Mouse (Mus musculus): ENCODE data around the gene Vmn1r60. TPM values are rescaled to one million over a fixed set of nuclear protein-coding genes. Genes with fewer than 3 reads are reported as not detected.
"Not testable (repeated sequence)": the region's sequence is repeated elsewhere in the genome, so short reads cannot be mapped to it uniquely, and the experiment has no call there.

The Vmn1r60 gene
- not detected in 2 replicates for polyA plus RNA-seq (2015; fragmentation: Nextera tagmentation; extraction: Ambion mirVana)

DNA sequence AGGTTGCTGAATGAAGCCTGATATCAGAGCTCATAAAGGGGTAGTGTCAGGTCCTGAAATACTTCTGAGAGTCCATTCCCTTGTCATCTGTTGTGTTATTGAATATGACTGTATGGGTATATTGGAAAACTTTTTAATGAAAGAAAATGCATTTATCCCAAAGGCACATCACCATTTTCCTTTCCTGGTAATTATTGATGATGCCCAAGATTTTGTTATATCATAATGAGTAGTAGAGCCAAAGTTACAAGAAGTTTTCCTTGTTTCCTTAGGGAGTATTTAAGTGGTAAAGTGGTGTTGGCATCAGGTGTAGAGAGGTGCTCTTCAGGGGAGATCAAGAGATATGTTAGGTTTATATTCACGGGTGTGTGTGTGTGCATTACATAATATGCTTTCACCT, at the start of gene Vmn1r60:
Gene Vmn1r60 (minus strand): TSS at position 101 of the 400 bp plus-strand sequence.
- not testable (repeated sequence) for H3K4me3 ChIP-seq (replicated peaks; ENCODE audit: low read depth, low read length); H3K4me1 ChIP-seq (replicated peaks; ENCODE audit: insufficient read depth, low read length); H3K36me3 ChIP-seq (ENCODE audit: insufficient read depth, low read length); H3K9me3 ChIP-seq (replicated peaks; ENCODE audit: low read length); ATAC-seq (replicated peaks; ENCODE audit: low FRiP score, low read depth); H3K4me2 ChIP-seq (ENCODE audit: low read length); H3K27me3 ChIP-seq (ENCODE audit: insufficient read depth, low read length); H3K9ac ChIP-seq (ENCODE audit: low read depth, low read length); H3K27ac ChIP-seq; DNase-seq (ENCODE audit: low spot score)
- WGBS, result 90% methylated on average over 1 of the region's 1 CpGs

DNA sequence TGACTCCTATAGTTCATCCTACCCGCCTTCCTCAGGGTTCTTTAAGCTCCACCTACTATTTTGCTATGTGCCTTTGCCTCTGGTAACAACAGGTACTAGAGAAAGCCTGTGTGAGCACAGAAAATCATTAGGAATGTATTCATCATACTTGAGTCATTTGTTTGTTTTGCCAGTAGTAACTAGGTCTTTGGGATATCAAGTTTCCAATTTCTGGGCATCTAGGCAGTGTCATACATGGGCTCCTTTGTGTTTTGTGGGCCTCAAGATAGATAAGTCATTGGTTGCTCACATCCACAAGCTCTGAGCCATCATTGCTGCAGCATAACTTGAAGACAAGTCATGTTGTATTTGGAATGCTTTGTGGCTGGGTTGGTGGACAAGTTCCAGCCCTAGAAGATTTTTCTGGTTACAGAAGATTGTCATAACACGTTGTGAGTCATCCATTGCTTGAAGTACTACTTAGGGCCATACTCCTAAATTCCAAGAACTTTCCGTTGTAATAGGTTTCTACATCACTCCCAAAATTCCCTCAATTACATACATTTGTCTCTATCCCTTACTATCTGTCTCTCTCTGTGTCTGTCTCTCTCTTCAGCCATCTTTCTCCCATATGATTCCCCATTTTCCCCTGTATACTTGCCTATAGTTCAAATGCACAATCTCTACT, 6.2 kb downstream of the Vmn1r60 start:
- H3K4me1 ChIP-seq (replicated peaks; ENCODE audit: insufficient read depth, low read length); H3K36me3 ChIP-seq (ENCODE audit: insufficient read depth, low read length); DNase-seq (ENCODE audit: low spot score); H3K4me3 ChIP-seq (replicated peaks; ENCODE audit: low read depth, low read length); ATAC-seq (replicated peaks; ENCODE audit: low FRiP score, low read depth); H3K27ac ChIP-seq; H3K9me3 ChIP-seq (replicated peaks; ENCODE audit: low read length); H3K9ac ChIP-seq (ENCODE audit: low read depth, low read length); H3K4me2 ChIP-seq (ENCODE audit: low read length); H3K27me3 ChIP-seq (ENCODE audit: insufficient read depth, low read length): not testable (repeated sequence)
- 44% methylated on average over 3 of the region's 3 CpGs for WGBS

DNA sequence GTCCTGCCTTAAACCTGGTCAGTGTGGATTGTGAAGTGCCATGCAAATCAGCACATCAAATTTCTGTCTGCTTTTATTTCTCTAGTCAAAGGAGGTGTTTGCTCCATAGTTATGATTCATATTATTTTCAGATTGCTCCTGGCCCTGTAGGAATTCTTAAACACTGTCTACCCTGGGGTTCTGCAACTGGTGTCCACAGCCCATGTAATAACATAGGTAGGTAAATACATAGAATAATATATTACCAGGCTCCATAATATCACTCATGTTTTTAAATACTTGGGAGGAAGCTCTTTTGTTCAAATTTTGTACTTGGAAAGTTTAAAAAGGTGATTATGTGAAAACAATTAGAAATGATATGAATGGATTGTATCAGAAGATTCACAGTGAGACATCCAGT, 53.3 kb downstream of the Vmn1r60 start, which contains the start of gene Vmn2r28:
Gene Vmn2r28 (minus strand): TSS at position 101 of the 400 bp plus-strand sequence.
- not testable (repeated sequence) for H3K4me2 ChIP-seq (ENCODE audit: low read length); H3K27ac ChIP-seq; H3K9me3 ChIP-seq (replicated peaks; ENCODE audit: low read length); H3K4me3 ChIP-seq (replicated peaks; ENCODE audit: low read depth, low read length); H3K27me3 ChIP-seq (ENCODE audit: insufficient read depth, low read length); H3K36me3 ChIP-seq (ENCODE audit: insufficient read depth, low read length); DNase-seq (ENCODE audit: low spot score); H3K9ac ChIP-seq (ENCODE audit: low read depth, low read length); H3K4me1 ChIP-seq (replicated peaks; ENCODE audit: insufficient read depth, low read length); ATAC-seq (replicated peaks; ENCODE audit: low FRiP score, low read depth)

Other genes with a start within 250 kb of the Vmn1r60 start
- gene Gm5065, start 196.8 kb downstream of the Vmn1r60 start, polyA plus RNA-seq (2015; fragmentation: Nextera tagmentation; extraction: Ambion mirVana), result not detected in 2 replicates
- not detected in 2 replicates for gene Nlrp2, start 196.3 kb downstream of the Vmn1r60 start, polyA plus RNA-seq (2015; fragmentation: Nextera tagmentation; extraction: Ambion mirVana)
- not detected in 2 replicates for gene Vmn1r58, start 133.9 kb downstream of the Vmn1r60 start, polyA plus RNA-seq (2015; fragmentation: Nextera tagmentation; extraction: Ambion mirVana)
- gene Vmn1r59, start 90.5 kb downstream of the Vmn1r60 start, polyA plus RNA-seq (2015; fragmentation: Nextera tagmentation; extraction: Ambion mirVana), result not detected in 2 replicates
- not detected in 2 replicates for gene Vmn2r28, start 53.4 kb downstream of the Vmn1r60 start, polyA plus RNA-seq (2015; fragmentation: Nextera tagmentation; extraction: Ambion mirVana)
- not detected in 2 replicates for gene Vmn1r61, start 66.0 kb upstream of the Vmn1r60 start, polyA plus RNA-seq (2015; fragmentation: Nextera tagmentation; extraction: Ambion mirVana)
- gene Vmn1r62, start 126.3 kb upstream of the Vmn1r60 start, polyA plus RNA-seq (2015; fragmentation: Nextera tagmentation; extraction: Ambion mirVana), result not detected in 2 replicates